Mouse (Mus musculus) megakaryocyte-erythroid progenitor cell, adult 5-6 weeks (primary cell): ENCODE measurements at regions not wholly inside any gene's neighbourhood (a gene's known extent, or its start where the extent isn't known, plus 50 kb on each side); places are given as distances from the start of the nearest gene placed in this dataset.

ENCODE experiments used
- ATAC-seq: replicated peaks from 2 replicates; pipeline ENCODE4 v1.8.0; 2016; ENCODE audit warnings: mild to moderate bottlenecking, inconsistent platforms; ENCODE audit not compliant: severe bottlenecking, poor library complexity, low FRiP score, low TSS enrichment

DNA sequence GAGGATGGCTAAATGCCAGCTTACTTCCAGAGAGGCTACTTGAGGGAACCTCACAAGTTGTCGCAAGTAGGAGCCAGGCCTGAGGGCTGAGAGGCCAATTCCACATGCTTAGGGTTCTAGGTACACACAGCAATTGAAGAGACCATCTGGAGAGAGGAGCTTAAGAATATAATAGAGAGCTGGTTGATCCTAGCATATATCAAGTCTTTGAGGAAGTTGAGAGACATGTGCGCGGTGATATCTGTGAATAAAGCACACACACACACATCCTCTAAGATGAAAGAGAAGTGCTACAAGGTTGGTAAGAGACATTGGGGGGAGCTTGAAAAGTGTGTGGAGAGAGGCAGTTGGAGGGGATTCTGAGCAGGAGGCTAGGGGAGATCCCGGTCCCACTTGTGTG lies 189.5 kb downstream of the Zfp462 start:
- ATAC-seq: no peak

DNA sequence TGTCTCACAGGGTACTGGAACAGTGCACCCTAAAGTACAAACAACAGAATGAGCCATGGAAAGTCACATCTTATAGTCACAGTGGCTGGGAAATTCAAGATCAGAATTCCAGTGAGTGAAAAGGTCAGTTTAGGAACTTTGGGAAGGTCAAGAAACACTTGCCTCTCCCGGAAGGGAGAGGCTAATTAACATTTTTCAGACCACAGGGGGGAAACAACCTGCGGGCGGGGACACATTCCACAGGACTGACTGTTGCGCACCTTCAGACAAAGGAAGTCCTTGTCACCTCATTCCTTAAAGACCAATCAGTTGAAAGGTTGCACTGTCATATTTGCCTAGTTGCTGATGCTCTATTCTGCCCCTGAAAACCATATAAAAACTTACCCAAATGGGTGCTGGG lies 189.9 kb downstream of the Zfp462 start:
- no peak for ATAC-seq

- ATAC-seq: no peak
Measured at GRCm38 (mm10) chr4:55136283-55136682, 191.4 kb downstream of the Zfp462 start.

- ATAC-seq: no peak
Measured at GRCm38 (mm10) chr4:55137781-55138394, 193.0 kb downstream of the Zfp462 start.

- no peak for ATAC-seq
Measured at GRCm38 (mm10) chr4:55141317-55141716, 196.5 kb downstream of the Zfp462 start.

GRCm38 (mm10) chr4:55141923-55142732 lies 197.3 kb downstream of the Zfp462 start:
- ATAC-seq: no peak

DNA sequence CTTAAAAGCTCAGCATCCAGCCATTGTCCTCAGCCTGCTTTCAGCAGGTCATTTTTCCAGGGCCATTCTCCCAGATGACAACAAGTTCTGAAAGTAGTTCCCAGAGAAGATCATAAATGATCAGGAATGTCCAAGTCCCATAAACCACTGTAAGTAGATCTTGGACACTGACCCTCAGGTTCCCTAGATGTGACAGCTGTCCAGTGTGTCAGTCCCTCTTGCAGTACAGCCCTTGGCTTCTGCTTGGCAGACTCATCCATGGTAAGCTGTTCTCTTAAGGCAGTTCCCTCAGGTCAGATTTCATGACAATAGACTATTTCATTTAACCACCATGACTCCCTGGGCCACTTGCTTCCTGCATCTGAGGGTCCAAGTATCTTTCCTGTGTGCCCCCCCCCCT lies 198.6 kb downstream of the Zfp462 start:
- ATAC-seq: no peak

GRCm38 (mm10) chr4:55144995-55145394 lies 200.1 kb downstream of the Zfp462 start:
- ATAC-seq: no peak

GRCm38 (mm10) chr4:55145968-55146367 lies 201.1 kb downstream of the Zfp462 start:
- no peak for ATAC-seq

- no peak for ATAC-seq
Measured at GRCm38 (mm10) chr4:55148380-55148779, 201.5 kb upstream of the Rad23b start.

- no peak for ATAC-seq
Measured at GRCm38 (mm10) chr4:55154556-55154955, 195.3 kb upstream of the Rad23b start.

- ATAC-seq: no peak
Measured at GRCm38 (mm10) chr4:55158166-55158739, 191.6 kb upstream of the Rad23b start.

- ATAC-seq: no peak
Measured at GRCm38 (mm10) chr4:55166266-55166665, 183.6 kb upstream of the Rad23b start.

DNA sequence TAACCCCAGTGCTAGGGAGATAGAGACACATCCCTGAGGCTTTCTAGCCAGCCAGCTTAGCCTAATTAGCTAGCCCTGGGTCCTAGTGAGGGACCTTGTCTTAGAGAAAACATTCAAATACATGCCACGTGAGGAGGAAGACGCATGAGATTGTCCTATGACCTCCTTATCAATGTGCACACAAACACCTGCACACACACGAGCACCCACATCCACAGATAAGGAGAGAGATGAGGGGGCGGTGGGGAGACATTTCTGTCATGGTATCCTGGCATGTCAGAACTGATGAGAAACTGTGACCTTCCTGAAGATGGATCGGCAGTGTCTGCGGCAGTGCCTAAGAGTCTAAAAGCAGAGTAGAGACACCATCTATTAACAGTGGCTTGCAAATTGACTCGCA lies 180.8 kb upstream of the Rad23b start:
- no peak for ATAC-seq

DNA sequence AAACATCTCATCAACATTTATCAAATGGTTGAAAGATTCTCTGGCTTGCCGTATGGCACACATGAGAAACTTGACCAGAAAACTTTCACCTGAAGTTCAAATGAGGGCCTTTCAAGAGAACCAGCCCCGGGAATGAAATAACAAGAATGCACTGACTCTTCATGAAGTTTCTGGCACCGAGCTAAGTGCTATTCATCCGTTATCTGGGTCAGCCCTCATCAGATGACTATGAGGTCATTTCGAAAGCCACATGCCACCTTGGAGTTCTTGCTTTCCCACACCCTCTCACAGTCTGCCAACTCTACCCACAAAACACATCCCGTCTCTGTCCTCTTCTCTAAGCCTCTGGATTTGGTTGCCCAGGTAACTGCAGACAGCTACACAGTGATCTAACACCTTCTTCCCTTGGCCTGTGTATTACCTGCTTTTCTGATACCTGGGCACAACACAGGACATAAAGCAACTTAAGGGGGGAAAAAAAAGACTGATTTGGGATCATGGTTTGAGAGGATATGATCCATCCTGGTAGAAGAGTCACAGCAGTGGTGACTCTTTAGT lies 177.4 kb upstream of the Rad23b start:
- ATAC-seq: no peak

- ATAC-seq: no peak
Measured at GRCm38 (mm10) chr4:55176026-55176425, 173.8 kb upstream of the Rad23b start.

DNA sequence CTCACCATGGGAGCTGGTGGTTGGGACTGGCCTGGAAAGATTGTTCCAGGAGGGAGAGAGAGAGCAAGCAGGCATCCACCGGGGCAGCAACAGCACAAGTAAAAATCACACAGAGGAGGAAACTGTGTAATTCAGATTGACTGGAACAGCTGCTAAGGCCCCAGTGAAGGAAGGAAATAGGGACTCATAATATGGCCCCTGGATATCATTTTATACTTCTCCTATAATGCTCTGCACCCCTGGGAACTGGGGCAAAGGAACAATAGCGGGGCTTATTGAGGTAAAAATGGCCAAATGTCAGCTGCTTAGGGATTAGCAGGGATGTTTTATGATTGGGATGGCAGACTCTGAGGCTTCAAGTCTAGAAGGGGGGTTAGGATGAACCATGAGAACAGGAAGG lies 170.4 kb upstream of the Rad23b start:
- ATAC-seq: no peak

DNA sequence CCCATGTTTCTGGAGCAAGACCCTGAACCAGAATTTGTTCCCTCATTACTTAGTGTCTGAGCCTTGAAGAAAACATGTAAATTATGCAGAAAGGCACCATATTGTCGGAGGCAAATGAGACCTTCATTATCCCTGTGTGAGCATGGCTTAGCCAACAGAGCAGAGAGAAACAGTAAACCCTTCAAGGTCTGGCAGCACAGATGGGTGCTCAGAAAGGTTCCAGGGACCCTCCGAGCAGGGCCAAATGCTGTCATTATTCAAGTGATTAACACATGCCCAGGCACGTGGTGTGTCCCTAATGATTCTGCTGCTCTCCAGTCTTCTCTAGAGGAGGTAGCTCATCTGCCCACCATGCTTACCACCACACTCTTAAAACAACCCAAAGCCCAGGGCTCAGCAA lies 166.3 kb upstream of the Rad23b start:
- no peak for ATAC-seq

- no peak for ATAC-seq
Measured at GRCm38 (mm10) chr4:55188716-55189115, 161.1 kb upstream of the Rad23b start.

DNA sequence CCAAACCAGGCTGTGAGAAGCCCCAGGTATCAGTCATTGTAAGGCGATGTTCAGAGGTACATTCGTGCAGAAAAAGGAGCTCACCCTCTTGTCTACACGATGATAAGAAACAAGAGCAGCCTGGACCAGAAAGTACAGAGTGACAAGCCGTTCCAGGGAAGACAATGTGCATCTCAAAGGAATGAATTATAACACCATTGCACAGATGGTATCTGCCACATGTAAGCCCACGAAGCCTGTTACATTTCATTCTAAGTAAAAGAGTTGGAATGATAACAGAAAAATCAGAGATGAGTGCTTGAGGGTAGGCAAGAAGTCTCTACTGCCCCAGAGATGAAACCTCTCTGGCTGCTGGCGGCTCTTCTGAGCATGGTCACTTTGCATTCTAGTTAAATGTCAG lies 159.3 kb upstream of the Rad23b start:
- no peak for ATAC-seq

DNA sequence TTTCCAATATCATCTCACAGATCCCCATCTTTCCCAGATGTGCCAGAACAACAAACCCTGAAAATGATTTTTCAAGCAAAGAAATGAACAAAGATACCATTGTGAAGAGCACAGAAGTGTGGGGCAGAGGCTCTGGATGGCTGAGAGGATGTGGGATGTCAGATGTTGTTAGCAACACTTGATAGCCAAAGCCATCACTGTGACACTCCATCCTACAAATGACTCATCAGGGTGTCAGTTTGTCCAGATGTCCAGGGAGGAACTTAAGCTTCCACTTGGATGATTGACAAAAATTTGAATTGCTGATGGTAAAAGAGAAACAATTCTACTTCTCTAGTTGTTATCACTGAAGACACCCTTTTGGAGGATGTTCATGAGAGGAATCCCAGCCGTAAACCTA lies 155.8 kb upstream of the Rad23b start:
- ATAC-seq: no peak
